Mouse (Mus musculus) lung, embryonic 16.5 days (tissue): Measurements from ENCODE around the gene Ift43. TPM values are rescaled to one million over a fixed set of nuclear protein-coding genes. Genes with fewer than 3 reads are reported as not detected.

Source experiments
- ATAC-seq: fragments of 200-750 bp; cut with Nextera tagmentation; 2 replicates; pipeline ENCODE4 v1.8.0; 2017; ENCODE audit warnings: low read depth, mild to moderate bottlenecking, moderate library complexity
- H3K27ac ChIP-seq: fragments of 300-500 bp; sonication (generic); 2 replicates; pipeline ENCODE4 v1.5.1; 2014; ENCODE audit warnings: mild to moderate bottlenecking, control low read depth, low read length
- H3K27me3 ChIP-seq: fragments of 300-500 bp; sonication (generic); 2 replicates; pipeline ENCODE4 v1.6.1; 2014; ENCODE audit warnings: low read depth, low read length, mixed read lengths; ENCODE audit not compliant: control insufficient read depth, insufficient read depth
- H3K36me3 ChIP-seq: fragments of 300-500 bp; sonication (generic); 2 replicates; pipeline ENCODE4 v1.6.1; 2014; ENCODE audit warnings: low read length; ENCODE audit not compliant: control insufficient read depth, insufficient read depth
- H3K4me1 ChIP-seq: fragments of 300-500 bp; sonication (generic); replicated peaks from 2 replicates; pipeline ENCODE4 v1.6.1; 2014; ENCODE audit warnings: low read length, mixed read lengths; ENCODE audit not compliant: control insufficient read depth, insufficient read depth
- H3K4me2 ChIP-seq: fragments of 300-500 bp; sonication (generic); 2 replicates; pipeline ENCODE4 v1.6.1; 2014; ENCODE audit warnings: low read depth, low read length, control low read depth
- H3K4me3 ChIP-seq: fragments of 300-500 bp; sonication (generic); 2 replicates; pipeline ENCODE4 v1.5.1; 2014; ENCODE audit warnings: mild to moderate bottlenecking, low read length, control low read depth
- H3K9ac ChIP-seq: fragments of 300-500 bp; sonication (generic); 2 replicates; pipeline ENCODE4 v1.6.1; 2014; ENCODE audit warnings: low read length, control low read depth
- H3K9me3 ChIP-seq: fragments of 300-500 bp; sonication (generic); 2 replicates; pipeline ENCODE4 v1.6.1; 2016; ENCODE audit warnings: low read length; ENCODE audit not compliant: control insufficient read depth
- WGBS: fragments of 180-500 bp; shearing (Covaris S2); extraction: QIAGEN DNeasy Blood & Tissue Kit; methylation state at CpG from one replicate; pipeline ENCODE4 v1.1.7; 2014; 5-methylcytosine and 5-hydroxymethylcytosine counted together
- polyA plus RNA-seq: library from polyadenylated mRNA; unstranded; fragments of >200 nt; fragmentation: Nextera tagmentation; extraction: Ambion mirVana; gene quantifications from 2 replicates; pipeline ENCODE4 v1.2.1, GENCODE M21; 2015

Ift43 gene
- polyA plus RNA-seq, 1 experiment from 2014 or later = 106 TPM

GRCm38 (mm10) chr12:86167075-86167474, 84.7 kb downstream of the Ift43 start:
- no peaks in the 10 kb centered on the region for H3K9me3 ChIP-seq
- no peaks in the 10 kb centered on the region for H3K27me3 ChIP-seq
- peaks cover 2% of the 10 kb centered on the region; the same call in 1 of the 2 replicates for H3K4me1 ChIP-seq
- ATAC-seq = peak; percentile 53
- no peak overlapping the region for H3K9ac ChIP-seq
- no peaks in the 10 kb centered on the region for H3K36me3 ChIP-seq
- no peak overlapping the region for H3K4me3 ChIP-seq
- no peak overlapping the region for H3K4me2 ChIP-seq
- H3K27ac ChIP-seq = no peak overlapping the region
- 36% methylated on average over 9 of the region's 9 CpGs for WGBS

- Histone ChIP-seq H3K9me3 (no peaks in the 10 kb centered on the region), H3K27me3 (no peaks in the 10 kb centered on the region), H3K4me3 (no peak overlapping the region), H3K27ac (no peak overlapping the region), H3K4me1 (no peaks in the 10 kb centered on the region; the same call in 1 of the 2 replicates), H3K9ac (no peak overlapping the region), H3K4me2 (no peak overlapping the region), H3K36me3 (no peaks in the 10 kb centered on the region)
- ATAC-seq = no peak
- WGBS = 38% methylated on average over 1 of the region's 1 CpGs
Observed at GRCm38 (mm10) chr12:86168712-86169111, 86.4 kb downstream of the Ift43 start.

GRCm38 (mm10) chr12:86169195-86169594, 86.9 kb downstream of the Ift43 start:
- no peak overlapping the region for H3K9ac ChIP-seq
- ATAC-seq = no peak
- no peaks in the 10 kb centered on the region; the same call in 1 of the 2 replicates for H3K4me1 ChIP-seq
- H3K4me2 ChIP-seq = no peak overlapping the region
- no peak overlapping the region for H3K27ac ChIP-seq
- H3K27me3 ChIP-seq = no peaks in the 10 kb centered on the region
- H3K4me3 ChIP-seq = no peak overlapping the region
- WGBS = 62% methylated on average over 5 of the region's 5 CpGs
- no peaks in the 10 kb centered on the region for H3K9me3 ChIP-seq
- H3K36me3 ChIP-seq = no peaks in the 10 kb centered on the region

- no peaks in the 10 kb centered on the region for H3K36me3 ChIP-seq
- no peak overlapping the region for H3K27ac ChIP-seq
- H3K4me1 ChIP-seq = no peaks in the 10 kb centered on the region
- no peak overlapping the region for H3K9ac ChIP-seq
- 57% methylated on average over 6 of the region's 6 CpGs for WGBS
- H3K4me3 ChIP-seq = no peak overlapping the region
- no peak overlapping the region for H3K4me2 ChIP-seq
- no peak for ATAC-seq
- no peaks in the 10 kb centered on the region for H3K27me3 ChIP-seq
- no peaks in the 10 kb centered on the region for H3K9me3 ChIP-seq
Observed at GRCm38 (mm10) chr12:86173314-86173713, 91.0 kb downstream of the Ift43 start.

GRCm38 (mm10) chr12:86174369-86174768, 92.0 kb downstream of the Ift43 start:
- Histone ChIP-seq H3K9ac (no peak overlapping the region), H3K27me3 (no peaks in the 10 kb centered on the region), H3K36me3 (no peaks in the 10 kb centered on the region), H3K4me3 (no peak overlapping the region), H3K9me3 (no peaks in the 10 kb centered on the region), H3K4me1 (no peaks in the 10 kb centered on the region), H3K4me2 (no peak overlapping the region), H3K27ac (no peak overlapping the region)
- no peak for ATAC-seq
- WGBS = 78% methylated on average over 12 of the region's 12 CpGs

- no peaks in the 10 kb centered on the region for H3K9me3 ChIP-seq
- peak overlapping the region; percentile 0; the same call in 1 of the 2 replicates for H3K4me2 ChIP-seq
- WGBS = 19% methylated on average over 12 of the region's 12 CpGs
- H3K27ac ChIP-seq = no peak overlapping the region
- H3K4me1 ChIP-seq = no peaks in the 10 kb centered on the region
- no peaks in the 10 kb centered on the region for H3K36me3 ChIP-seq
- H3K27me3 ChIP-seq = no peaks in the 10 kb centered on the region
- no peak overlapping the region for H3K4me3 ChIP-seq
- no peak for ATAC-seq
- H3K9ac ChIP-seq = no peak overlapping the region
Observed at GRCm38 (mm10) chr12:86175476-86175942, 93.2 kb downstream of the Ift43 start.

- Histone ChIP-seq H3K4me3 (no peak overlapping the region), H3K9me3 (no peaks in the 10 kb centered on the region), H3K27me3 (no peaks in the 10 kb centered on the region), H3K4me1 (no peaks in the 10 kb centered on the region), H3K4me2 (no peak overlapping the region), H3K9ac (no peak overlapping the region), H3K36me3 (no peaks in the 10 kb centered on the region), H3K27ac (no peak overlapping the region)
- ATAC-seq = no peak
- 71% methylated on average over 11 of the region's 11 CpGs for WGBS
Observed at GRCm38 (mm10) chr12:86176675-86177339, 94.5 kb downstream of the Ift43 start.

- Histone ChIP-seq H3K4me3 (no peak overlapping the region), H3K27me3 (no peaks in the 10 kb centered on the region), H3K9me3 (no peaks in the 10 kb centered on the region), H3K4me2 (no peak overlapping the region), H3K36me3 (no peaks in the 10 kb centered on the region), H3K9ac (no peak overlapping the region), H3K27ac (no peak overlapping the region), H3K4me1 (no peaks in the 10 kb centered on the region)
- WGBS = 54% methylated on average over 7 of the region's 7 CpGs
- ATAC-seq = no peak
Observed at GRCm38 (mm10) chr12:86179266-86179665, 96.9 kb downstream of the Ift43 start.

- Histone ChIP-seq H3K27ac (no peak overlapping the region), H3K9me3 (no peaks in the 10 kb centered on the region), H3K4me3 (no peak overlapping the region), H3K4me2 (no peak overlapping the region), H3K4me1 (no peaks in the 10 kb centered on the region), H3K27me3 (no peaks in the 10 kb centered on the region), H3K36me3 (no peaks in the 10 kb centered on the region), H3K9ac (no peak overlapping the region)
- no peak for ATAC-seq
- WGBS = 25% methylated on average over 8 of the region's 8 CpGs
Observed at GRCm38 (mm10) chr12:86181320-86181751, 99.0 kb downstream of the Ift43 start.
